Mouse (Mus musculus) lung, postnatal 0 days (tissue): Measurements from ENCODE around the gene Slc9a5.

Experiments
- CTCF ChIP-seq: IDR thresholded peaks from 2 replicates; pipeline ENCODE4 v1.5.1; 2016; ENCODE audit warnings: antibody characterized with exemption, mild to moderate bottlenecking
- EP300 ChIP-seq: IDR thresholded peaks from 2 replicates; pipeline ENCODE4 v1.6.1; 2016; ENCODE audit warnings: antibody characterized with exemption, mild to moderate bottlenecking, control low read depth

DNA sequence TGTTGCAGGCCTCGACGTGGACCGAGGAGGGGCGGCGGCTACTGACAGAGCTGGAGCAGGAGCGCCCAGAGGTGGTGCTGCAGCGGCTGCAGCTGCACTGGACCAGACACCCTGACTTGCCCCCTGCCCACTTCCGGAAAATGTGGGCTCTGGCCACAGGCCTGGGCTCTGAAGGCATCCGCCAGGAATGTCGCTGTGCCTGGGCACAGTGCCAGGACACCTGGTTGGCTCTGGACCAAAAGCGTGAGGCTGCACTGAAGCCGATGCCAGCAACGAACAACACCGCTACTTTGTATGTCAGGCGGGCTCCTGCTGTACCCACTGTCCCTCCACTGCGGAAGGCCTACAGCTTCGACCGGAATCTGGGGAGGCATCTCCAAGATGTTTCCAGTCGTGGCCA lies 30.0 kb downstream of the Slc9a5 start:
- peak; percentile 4; the same call in 1 of the 2 replicates for TF ChIP-seq CTCF
- TF ChIP-seq EP300: no peak
